Mouse (Mus musculus): ENCODE data around the gene Isca1.
"Not testable (repeated sequence)": the region's sequence is repeated elsewhere in the genome, so short reads cannot be mapped to it uniquely, and the experiment has no call there.

Isca1 gene

DNA sequence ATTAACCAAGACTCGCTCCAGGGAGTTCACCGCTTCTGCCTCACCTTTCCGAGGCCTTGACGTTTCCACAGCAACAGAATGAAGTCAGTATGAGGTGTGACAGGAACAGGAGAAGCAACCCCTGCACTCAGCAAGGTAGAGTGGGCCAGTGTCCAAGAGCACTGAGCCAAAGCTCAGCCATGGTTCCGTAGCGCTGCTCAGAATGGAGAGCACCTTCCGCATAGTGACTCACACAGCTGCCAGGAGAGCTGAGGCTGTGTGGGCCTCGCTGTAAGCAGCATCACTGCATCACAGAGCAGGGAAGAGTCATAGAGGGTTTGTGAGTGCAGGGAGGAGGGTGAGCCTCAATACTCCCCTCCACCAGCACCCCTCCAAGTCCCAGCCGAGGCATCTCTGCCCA, 22.9 kb downstream of the Isca1 start, which contains the start of gene 1700014D04Rik:
TSS of gene 1700014D04Rik (minus strand) at position 42 of the 400 bp plus-strand sequence.
- no peak for DNase-seq (ENCODE audit: low spot score)

DNA sequence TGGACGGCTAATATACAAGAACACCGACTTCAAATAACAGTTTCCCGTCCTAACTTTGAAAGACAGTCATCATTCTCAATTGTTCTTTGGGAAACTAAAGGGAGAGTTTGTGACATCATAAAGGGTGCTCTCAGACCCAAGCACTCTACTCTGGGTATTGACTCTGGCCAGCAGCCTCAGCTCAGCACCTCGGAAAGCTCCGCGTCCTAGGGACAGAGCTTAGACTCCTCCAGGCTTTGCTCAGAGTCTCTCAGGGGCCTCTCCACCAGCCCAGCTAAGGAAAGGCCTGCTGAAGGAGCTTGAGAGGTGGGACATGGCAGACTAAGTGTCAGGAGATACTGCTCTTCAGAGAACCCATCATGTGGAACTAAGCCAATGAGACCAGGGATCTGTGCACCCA, 23.4 kb downstream of the Isca1 start:
- DNase-seq (ENCODE audit: low spot score): peak; percentile 22

DNA sequence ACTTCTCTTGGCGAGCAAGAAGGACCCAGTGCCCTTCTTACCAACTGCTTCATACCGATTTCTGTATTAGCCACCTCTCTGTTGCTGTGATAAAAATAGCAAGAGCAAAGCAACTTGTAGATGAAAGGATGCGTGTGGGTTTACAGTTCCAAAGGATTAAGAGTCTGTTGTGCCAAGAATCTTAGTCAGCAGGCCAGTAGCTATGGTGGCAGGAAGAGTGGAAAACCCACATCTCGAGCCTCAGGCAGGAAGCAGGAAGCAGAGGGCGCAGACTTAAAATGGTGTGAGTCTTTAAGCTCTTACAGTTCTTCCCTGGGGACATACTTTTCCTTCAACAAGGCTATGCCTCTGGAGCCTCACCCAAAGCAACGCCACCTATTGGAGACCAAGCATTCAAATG, 24.1 kb downstream of the Isca1 start:
- no peak for DNase-seq (ENCODE audit: low spot score)

DNA sequence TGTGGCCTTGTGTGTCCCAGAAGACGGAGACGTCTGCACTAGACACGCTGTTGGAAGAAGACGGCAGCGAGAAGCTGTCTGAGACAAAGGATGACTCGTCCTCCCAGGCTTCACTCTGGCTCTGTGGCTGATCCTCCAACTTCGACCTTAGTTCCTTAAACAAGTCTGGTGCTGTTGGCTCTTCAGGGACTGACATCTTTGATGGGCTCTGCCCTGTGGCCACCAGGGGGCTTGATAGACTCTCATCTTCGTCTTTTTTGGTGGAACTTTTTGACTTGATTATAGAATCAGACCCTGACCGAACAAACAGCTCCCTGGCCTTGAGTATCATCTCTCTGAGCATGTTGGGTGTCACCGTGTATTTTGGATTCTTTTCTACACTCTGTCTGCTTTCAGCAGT, 27.9 kb downstream of the Isca1 start:
- DNase-seq (ENCODE audit: low spot score): no peak

DNA sequence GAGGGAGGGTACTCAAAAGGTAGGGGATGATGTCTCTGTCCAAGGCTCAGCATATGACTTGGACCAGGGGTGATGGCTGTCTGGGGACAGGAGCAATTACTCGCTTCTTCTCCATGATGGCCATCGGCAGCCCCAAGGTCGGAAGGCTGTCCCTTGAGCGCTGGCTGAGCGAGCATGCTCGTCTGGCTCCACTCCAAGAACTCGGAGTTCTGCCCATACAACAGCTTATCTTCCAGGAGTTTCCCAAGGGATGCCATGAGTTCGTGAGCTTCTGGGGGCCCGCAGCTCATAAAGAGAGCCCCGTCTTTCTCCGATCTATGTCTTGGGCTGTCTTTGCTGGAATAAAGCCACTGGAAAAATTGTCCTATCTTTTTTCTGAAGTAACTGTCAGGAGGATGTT, 28.5 kb downstream of the Isca1 start:
- DNase-seq (ENCODE audit: low spot score): no peak

DNA sequence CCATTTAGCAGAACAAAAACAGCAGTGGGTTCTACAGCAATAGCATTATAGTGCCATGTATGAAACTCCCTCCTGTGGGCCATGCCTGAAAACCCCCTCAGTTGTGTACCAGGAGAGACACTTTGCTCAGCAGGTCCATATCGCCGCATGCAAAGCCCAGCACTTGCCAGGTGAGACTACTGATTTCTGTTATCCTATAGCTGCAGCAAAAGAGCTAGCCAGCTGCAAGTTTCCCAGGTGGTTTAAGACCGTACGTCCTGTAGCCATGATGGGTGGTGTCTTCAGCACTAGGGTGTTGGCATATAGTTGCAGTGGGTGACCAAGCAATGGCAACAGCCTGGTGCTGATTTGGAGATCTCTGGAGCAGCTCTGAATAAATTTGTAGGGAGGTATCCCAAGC, 30.2 kb downstream of the Isca1 start:
- DNase-seq (ENCODE audit: low spot score): no peak

DNA sequence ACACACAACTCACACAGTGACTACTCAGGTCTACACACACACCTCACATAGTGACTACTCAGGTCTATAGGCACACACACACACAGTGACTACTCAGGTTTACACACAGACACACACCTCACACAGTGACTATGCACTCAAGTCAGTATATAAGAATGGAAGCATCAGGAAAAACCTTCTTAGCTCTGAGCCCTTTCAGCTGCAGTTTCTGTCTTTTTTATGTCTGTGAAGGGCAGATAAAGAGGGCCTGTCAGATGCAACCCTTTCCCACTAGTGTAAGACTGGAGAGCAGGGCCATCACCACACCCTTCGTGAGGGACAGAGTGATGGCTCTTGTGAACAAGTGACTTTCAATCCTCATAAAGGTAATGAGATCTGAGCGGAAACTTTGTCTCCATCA, 31.2 kb downstream of the Isca1 start:
- DNase-seq (ENCODE audit: low spot score): no peak

DNA sequence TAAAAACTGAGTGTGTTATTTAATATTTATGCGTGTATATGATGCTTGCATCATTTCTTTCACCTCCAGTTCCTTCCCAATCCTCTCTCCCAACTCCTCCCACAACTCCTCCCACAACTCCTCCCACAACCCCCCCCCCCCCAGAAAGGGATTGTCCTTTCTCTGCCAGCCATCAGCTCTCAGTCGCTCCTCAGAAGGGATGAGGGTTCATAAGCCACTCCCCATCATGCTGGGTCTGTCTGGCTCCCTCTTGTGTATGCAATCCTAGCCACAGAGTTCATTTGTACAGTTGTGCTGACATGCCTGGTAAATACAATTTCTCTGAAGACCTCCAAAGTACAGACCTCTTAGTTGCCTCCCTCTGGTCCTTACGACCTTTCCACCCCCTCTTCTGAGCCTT, 34.4 kb downstream of the Isca1 start:
- DNase-seq (ENCODE audit: low spot score): peak; percentile 18

DNA sequence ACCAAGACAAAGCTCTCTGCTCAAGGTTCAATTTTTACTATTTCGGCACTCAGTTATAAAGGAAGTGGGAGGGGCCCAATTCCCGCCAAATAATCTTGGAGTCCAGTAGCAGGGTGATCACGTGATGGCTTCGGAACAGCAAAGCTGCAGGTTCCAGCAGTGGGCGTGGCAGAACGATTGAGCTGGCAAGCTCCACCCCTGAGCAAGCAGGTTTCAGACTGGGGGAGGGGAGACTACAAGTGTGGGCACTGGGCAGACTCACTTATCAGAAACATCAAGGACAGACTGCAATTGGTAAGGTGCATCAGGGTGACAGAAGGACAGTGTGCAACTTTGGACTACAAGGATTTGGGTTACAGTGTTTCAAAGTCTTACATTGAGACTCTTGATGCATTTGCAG, 35.3 kb downstream of the Isca1 start:
- DNase-seq (ENCODE audit: low spot score): not testable (repeated sequence)

DNA sequence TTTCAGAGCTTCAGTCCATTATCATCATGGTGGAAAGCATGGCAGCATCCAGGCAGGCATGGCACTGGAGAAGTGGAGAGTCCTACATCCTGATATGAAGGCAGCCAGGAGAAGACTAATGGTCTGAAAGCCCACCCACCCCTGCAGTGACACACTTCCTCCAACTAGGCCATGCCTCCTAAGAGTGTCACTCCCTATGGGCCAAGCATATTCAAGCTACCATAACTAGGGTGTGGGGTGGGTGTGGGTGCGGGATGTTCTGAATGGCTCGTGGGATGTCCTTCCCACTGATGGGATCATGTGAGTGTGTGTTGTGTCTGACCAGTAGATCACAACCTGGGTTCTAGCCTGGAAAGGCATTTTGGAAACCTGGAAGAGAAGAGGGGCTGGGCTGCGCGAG, 35.7 kb downstream of the Isca1 start:
- no peak for DNase-seq (ENCODE audit: low spot score)

DNA sequence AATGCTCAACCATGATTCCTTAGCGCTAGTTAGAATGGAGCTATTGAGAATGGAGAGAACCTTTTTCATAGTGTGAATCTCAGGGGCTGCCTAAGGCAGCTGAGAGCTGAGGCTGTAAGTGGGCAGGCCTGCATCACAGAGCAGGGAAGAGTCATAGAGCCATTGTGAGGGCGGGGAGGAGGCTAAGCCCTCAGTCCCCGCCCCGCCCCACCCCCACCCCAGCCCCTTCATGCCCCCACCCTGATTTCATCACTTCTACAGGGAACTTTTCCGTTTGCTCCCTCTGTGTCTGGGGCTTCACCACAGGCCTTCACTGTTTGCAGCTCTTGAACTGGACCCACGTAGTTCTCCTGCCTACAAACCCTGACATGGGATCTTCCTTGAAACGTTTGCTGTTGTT, 38.0 kb downstream of the Isca1 start, which contains the start of gene Spata31d1d:
TSS of gene Spata31d1d (minus strand) at position 101 of the 400 bp plus-strand sequence.
- no peak for DNase-seq (ENCODE audit: low spot score)

DNA sequence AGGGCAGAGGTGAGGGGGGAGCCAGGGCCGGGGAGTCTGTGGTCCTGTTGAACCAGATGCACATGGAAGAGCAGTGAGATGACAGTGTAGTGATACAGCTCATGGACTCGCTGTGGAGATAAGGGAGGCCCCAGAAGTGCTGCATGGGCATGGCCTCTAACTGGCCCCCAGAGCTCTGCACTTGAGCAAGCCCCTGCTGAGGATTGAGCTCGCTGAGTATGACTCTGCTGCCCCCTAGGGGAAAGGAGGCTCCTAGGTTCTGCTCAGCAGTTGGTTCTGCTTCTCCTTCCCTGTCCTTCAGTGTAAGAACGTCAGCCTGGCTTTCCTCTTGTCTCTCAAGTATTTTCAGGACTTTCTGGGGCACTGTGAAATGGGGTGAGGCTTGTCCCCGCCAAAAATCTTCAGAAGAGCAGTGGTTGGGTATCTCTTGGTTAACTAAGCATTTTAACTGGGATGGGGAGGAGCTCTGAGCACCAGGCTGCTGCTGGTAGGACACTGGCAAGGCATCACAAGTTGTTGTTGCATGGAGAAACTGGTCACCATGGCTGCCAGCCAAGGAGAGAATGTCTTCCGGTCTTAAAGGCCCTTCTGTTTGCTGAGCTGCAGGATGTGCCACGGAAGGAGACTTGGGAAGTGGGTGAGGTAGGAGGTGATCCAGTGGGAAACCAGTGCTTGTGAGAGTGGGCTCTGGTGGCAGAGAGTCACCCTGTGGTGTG, 41.1 kb downstream of the Isca1 start:
- peak; percentile 70 for DNase-seq (ENCODE audit: low spot score)

DNA sequence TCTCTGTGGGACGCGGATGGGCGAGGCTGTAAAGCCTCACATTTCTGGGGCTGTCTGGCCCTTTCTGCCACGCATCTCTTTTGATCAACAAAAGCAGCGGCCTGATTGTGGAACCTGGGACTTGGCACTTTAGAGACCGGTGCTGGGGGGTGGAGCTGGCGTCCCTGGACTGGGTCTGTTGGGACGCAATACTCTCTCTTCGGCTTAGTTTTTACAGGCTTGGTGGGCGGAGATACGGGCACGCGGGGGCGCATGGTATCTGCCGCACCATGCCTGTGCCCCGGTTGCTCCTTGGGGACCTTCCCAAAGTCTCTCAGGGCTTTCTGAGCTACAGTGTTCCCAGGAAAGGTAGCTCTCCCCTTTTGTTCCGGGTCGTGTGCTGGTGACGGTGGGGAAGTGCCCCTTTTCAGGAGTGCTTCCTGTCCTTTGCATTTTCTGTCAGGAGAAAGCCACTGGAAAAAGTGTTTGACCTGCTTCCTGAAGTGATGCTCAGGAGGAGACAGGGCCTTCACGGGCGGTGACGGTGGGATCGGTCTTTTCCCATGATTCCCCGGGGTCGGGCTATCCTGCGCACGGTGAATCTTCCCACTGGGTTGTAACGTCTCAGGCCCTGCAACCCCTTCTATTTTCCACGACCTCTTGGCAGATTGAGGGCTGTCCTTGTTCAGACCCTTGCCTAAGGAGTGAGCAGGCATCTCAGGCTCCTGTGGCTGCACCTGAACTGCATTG, 43.3 kb downstream of the Isca1 start:
- no peak for DNase-seq (ENCODE audit: low spot score)

DNA sequence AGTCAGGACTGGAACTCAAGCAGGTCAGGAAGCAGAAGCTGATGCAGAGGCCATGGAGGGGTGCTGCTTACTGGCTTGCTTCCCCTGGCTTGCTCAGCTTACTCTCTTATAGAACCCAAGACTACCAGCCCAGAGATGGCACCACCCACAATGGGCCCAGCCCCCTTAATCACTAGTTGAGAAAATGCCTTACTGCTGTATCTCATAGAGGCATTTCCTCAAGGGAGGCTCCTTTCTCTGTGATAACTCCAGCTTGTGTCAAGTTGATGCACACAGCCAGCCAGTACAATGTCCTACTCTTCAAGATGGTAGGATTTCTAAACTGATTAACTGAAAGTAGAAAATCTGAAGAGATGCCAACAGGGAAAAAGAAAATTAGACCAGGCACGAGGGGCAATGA, 47.5 kb downstream of the Isca1 start:
- not testable (repeated sequence) for DNase-seq (ENCODE audit: low spot score)

DNA sequence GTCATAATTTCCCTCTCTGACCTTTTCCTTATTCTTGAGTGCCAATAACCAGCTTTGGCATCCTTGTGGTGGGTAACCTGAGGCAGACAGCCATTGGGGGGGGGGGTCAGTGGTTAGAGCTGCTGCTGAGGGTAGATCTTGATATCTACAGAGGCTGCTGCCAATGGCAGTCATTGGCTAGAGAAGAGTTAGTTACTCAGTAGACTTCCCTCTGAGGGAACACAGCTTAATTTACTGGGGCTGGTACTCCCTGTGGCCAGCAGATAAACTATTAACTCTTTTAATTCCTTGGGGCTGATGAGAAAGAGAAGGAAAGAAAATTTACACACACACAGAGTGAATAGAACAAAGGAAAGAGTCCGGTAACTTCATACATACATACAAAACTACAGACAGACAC, 50.1 kb downstream of the Isca1 start:
- no peak for DNase-seq (ENCODE audit: low spot score)

DNA sequence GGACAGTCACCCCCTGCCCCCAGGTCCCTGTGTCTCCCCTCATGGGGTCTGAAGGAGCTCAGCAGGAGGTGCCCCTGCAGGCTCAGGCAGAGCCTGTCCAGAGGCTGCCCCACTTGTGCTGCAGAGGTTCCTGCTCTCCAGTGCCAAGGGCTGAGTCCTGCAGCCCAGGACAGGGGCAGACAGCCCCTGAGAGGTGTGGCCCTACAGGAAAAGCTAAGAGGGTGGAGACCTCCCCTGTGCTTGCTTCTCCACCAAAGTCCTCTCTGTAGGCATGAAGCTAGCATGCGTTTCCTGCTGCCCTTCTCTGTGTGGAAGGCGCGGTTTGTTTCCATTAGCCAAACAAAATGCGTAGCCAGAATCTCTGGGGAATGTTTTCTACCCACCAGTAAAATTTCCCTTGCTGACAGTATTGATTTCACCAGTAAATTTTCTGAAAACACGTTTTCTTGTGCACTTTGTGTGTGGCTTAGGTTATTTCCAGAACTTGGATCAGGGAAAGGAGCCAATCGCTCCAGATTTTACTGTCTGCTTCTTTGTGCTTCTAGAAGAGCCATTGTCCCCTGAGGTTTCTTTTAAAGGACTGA, 50.7 kb downstream of the Isca1 start:
- not testable (repeated sequence) for DNase-seq (ENCODE audit: low spot score)

DNA sequence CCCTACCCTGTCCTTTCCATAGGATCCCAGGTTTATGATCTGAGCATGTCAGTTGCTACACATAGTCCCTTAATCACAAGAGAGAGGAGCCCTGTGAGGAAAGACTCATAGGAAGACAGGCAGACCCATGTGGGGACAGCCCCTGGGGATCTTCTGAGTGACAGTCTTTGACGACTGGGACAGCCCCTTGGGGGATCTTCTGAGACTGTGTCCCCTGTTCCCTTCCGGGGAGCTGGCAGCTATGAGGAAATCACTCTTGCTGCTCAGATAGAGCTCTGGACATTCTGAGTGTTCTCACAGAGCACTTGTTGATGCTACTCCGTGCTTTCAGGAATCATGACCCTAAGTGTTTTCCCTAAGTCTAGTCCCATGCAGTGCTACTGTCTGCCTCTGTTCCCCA, 55.9 kb downstream of the Isca1 start:
- DNase-seq (ENCODE audit: low spot score): no peak

DNA sequence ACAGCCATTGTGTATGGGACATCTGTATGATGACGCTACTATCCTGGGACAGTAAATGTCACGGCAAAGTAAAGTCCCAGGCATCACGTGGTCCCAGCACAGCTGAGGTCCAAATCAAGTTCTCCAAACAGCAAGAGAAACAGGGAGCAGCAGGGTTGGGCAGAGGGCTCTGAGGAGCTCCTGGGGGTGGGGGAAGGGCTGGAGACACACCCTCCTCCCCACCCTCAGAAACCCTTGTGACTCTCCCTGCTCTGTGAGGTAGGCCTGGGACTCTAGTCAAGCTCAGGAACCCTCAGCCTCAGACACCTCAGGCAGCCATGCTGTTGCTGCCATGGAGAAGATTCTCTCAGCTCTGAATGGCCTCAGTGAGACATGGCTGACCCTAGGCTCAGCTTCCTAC, 57.6 kb downstream of the Isca1 start, which contains the start of gene Spata31d1b:
TSS of gene Spata31d1b (plus strand) at position 301 of the 400 bp plus-strand sequence.
- not testable (repeated sequence) for DNase-seq (ENCODE audit: low spot score)

DNA sequence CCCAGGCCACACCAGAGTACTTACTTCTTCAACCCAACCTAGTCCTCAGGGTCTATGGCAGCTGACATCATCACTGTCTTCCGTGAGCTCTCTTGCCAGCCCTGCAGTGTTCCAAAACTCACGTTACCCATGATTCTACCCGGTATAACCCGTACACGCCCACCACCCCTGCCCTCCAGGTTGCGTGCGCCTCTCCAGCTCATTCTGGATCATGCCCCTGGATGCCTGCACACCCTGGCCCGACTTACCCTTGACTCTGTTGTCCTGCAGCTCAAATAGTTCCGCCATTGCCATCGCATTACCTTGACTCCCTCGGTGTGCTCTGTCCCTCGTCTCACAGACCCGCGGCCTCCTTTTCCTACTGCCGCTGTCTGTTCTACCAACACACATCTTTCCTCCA, 59.4 kb downstream of the Isca1 start, which contains the start of gene Spata31d1a:
TSS of gene Spata31d1a (minus strand) at position 101 of the 400 bp plus-strand sequence.
- DNase-seq (ENCODE audit: low spot score): no peak

Data from adipocyte (in vitro differentiated cells).